Mouse (Mus musculus): Measurements from ENCODE around the gene Apaf1.

Apaf1 gene

GRCm38 (mm10) chr10:90974491-90974890 lies 108.1 kb downstream of the Apaf1 start:
- DNase-seq (ENCODE audit: low spot score in 2 of 2) = peak in 1 of 2 experiments; percentile 2

DNA sequence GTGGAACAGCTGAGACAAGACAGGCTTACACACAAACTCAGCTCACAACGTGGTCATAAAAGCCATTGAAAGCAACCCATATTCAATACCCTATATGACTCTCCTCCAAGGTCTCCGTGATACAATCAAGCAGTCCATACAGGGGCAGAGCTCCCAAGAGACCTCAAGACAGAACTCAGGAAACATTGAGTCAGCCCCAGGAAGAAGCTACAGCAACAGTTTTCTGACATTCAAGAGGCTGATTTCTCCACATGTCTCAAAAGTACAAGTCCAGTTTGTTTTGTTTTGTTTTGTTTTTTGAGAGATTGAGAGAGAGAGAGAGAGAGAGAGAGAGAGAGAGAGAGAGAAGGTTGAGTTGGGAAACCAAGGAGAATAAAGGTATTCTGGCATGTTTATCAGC lies 108.5 kb downstream of the Apaf1 start:
- peak in 1 of 2 experiments; percentile 1 for DNase-seq (ENCODE audit: low spot score in 2 of 2)

DNA sequence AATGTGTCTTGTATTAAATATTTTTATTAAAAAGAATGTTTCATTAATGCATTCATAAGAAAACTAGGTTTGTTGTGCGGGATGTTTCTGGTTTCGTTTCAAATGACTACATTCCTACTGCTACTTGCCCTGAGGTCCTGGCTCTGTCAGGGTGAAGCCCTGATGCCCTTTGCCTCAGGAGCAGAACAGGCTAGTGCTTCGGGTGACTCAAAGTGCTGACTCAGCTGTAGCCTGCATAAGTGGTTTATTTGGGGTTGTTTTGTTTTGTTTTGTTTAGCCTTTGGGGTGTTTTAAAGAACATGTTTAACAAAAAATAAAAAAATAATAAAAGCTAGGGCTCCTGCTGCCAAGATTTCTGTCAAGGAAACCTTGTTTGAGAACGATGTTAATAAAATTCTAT lies 112.0 kb downstream of the Apaf1 start:
- DNase-seq (ENCODE audit: low spot score in 2 of 2) = peak in 1 of 2 experiments; percentile 2

DNA sequence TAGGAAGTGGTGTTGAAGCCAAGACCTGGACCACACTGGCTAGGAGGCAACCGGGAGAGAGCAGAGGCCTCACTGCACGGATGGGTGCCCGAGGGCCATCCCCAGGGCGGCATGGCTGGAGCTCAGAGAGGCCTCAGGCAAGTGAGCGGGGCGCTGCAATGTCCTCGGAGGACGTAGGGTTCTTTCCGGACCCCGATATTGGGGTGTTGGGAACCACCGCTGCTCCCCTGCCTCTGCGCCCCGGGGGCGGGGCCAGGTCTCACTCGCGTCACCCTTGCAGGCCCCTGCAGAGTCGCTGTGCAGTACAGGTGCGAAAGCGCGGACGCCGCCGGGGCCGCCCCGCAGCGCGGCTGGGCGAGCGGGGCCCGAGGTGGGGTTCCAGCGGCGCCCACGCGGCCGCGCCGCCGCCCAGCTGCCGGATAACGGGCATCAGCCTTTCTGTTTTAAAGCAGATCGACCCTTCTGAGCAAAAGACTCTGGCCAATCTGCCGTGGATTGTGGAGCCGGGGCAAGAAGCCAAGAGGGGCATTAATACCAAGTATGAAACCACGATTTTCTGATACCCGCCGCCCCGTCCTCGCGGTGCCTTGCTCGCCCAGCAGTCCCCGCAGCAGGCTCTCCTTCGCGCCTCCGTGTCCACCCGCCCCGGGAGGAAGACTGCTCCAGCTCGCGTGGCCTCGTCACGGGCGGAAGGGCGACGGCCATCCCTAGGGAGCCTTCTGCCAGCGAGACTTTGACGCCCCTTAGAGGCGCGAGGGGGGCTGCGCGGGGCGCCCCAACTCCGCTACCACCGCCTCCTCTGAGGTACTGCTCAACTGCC lies 113.0 kb downstream of the Apaf1 start:
- DNase-seq (ENCODE audit: low spot score in 2 of 2) = no peak

DNA sequence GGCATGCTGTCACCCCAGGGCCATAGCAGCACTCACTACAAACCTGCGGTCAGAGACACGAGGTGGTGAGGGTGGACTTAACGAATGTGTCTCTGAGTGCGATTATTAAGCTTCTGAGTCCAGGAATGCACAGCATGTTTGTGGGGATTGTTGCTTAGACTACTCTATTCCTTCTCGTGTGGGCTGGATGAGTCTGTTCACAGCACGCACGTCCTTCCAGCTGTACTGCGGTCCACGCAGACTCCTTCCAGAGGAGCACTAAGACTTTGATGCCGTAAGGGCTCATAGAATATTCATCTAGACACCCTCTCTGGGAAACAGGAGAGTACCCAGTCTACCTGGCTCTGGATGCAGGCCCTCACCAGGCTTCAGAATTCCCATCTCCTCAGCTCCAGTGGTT lies 114.3 kb downstream of the Apaf1 start:
- no peak for DNase-seq (ENCODE audit: low spot score in 2 of 2)

- peak; percentile 49 to 67 for DNase-seq (ENCODE audit: low spot score in 2 of 2)
These were observed 115.7 kb downstream of the Apaf1 start for GRCm38 (mm10) chr10:90966821-90967220.

DNA sequence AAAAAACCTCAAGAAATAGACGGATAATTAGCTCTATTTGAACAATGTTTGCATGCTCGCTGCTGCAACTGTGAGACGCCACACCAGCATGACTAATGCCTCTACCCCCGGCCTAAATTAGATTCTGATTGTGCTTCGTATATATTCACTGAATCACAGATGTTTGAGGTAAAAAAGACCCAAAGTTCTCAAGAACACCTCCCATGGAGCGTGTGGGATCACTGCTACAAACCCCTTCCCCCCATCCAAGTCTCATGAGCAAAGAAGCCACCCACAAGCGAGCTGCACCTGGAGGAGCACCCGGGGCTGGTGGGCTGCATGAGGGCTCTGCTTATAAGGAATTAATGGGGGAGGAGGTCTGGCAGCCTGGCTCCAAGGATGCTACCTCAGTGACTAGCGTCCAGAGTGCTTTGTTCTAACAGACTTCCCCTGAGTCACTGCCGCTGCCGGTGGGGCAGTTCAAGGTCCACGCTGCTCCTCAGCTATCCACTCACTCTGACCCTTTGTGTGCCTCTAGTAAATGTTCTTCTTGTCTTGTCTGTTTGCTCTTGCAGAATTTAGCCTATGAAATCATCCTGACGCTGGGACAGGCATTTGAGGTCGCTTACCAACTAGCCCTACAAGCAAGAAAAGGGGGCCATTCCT lies 116.8 kb downstream of the Apaf1 start:
- DNase-seq (ENCODE audit: low spot score in 2 of 2) = no peak

GRCm38 (mm10) chr10:90964511-90964910 lies 118.1 kb downstream of the Apaf1 start:
- no peak for DNase-seq (ENCODE audit: low spot score in 2 of 2)

GRCm38 (mm10) chr10:90960374-90960773 lies 122.2 kb downstream of the Apaf1 start:
- no peak for DNase-seq (ENCODE audit: low spot score in 2 of 2)

GRCm38 (mm10) chr10:90953821-90954220 lies 128.7 kb downstream of the Apaf1 start:
- DNase-seq (ENCODE audit: low spot score in 2 of 2) = no peak

DNA sequence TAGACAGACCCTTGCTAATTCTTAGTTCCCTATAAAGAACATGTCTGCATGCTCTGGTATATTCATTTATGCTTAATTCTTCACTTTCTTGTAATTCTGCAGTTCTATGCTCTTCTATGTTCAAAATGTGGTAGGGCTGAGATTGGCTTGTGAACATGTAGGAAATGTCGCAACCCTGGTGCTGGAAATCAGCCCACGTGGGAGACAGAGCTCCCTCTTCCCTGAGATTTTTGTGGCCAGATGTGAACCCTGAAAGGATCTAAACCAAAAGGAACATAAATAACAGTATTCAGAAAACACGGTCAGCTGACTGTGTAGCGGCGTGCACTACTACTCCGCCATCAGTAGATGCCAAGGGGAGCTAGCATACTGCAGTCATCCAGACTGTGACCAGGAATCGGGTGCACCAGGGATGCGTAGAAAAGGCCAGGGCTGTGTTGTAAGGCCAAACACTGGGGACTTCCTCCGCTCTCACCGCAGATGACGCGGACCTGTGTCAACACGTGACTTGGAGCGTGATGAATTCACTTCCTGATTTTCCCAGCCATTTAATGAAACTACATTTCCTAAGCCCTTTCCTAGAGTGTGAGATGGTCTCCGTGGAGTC lies 129.4 kb downstream of the Apaf1 start:
- DNase-seq (ENCODE audit: low spot score in 2 of 2) = no peak

GRCm38 (mm10) chr10:90947608-90948373 lies 134.8 kb downstream of the Apaf1 start:
- no peak for DNase-seq (ENCODE audit: low spot score in 2 of 2)

DNA sequence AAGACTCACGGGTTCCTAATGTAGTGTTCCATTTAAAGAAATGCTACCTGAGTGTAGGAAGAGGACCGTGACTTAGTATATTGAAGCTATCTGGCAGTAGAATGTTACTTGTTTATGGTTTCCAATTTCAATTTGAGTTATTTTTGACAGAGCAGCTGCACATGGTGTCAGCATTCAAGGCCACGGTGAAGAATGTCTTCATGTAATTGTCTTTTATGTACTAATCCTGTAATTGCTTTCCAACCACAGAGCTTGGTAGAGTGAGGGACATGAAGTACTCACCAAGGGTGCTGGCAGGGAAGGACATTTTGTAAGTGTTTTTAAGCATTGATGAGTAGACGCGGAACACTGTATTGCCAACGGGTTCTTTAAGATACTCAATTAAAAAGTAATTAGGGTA lies 135.5 kb downstream of the Apaf1 start:
- no peak for DNase-seq (ENCODE audit: low spot score in 2 of 2)

GRCm38 (mm10) chr10:90942001-90942700 lies 140.4 kb downstream of the Apaf1 start:
- DNase-seq (ENCODE audit: low spot score in 2 of 2) = no peak

- DNase-seq (ENCODE audit: low spot score in 2 of 2) = no peak
These were observed 141.7 kb downstream of the Apaf1 start for GRCm38 (mm10) chr10:90940521-90941520.
